24 mouse cellular contexts compared by ENCODE assay signal in genomic region chr7:68227621-68228020, GRCm38 (mm10). TPM values are rescaled to one million over a fixed set of nuclear protein-coding genes. Genes with fewer than 3 reads are reported as not detected.
DNase-seq lines count a peak whose midpoint lies in the region; ATAC-seq and TF ChIP-seq lines count a peak whose summit lies in the region.
"Had no signal": no experiment of that assay in that cellular context is flagged by ENCODE, and none has a peak within 500 bp of the region (broad histone marks: within the 10 kb centered on the region; RNA-seq: fewer than 3 reads in every experiment).

No protein-coding gene starts in this region.

- DNase-seq in hindbrain, embryonic 10.5 days (ENCODE audit: low spot score) = no peak
- no peak for DNase-seq in hindbrain, postnatal 0 days (ENCODE audit: low spot score)
- peak; percentile 38 for DNase-seq in MEL (ENCODE audit: low read depth, low spot score)
- no peak for DNase-seq in limb, embryonic 11.5 days (ENCODE audit: low spot score)
- no peak for DNase-seq in frontal cortex, adult 2 months (ENCODE audit: extremely low spot score in 1 of 2, low spot score in 1 of 2)
- DNase-seq: adrenal gland, postnatal 10 days; cerebellum, adult 11 months; cerebellum, adult 8-10 months; cerebellum, postnatal 25 days; gastrocnemius, postnatal 10 days; heart, adult 2 months; heart, postnatal 14 days had no signal

- no peak for TF ChIP-seq CTCF in hindbrain, postnatal 0 days (IDR thresholded peaks at IDR 0.05; ENCODE audit: low read depth)
- TF ChIP-seq CTCF in MEL (IDR thresholded peaks at IDR 0.05 in 2 of 3, conservative IDR thresholded peaks at IDR 0.05 in 1 of 3; ENCODE audit: control insufficient read depth in 1 of 3, insufficient read depth in 1 of 3, low read depth in 2 of 3, low read length in 3 of 3, poor library complexity in 1 of 3, severe bottlenecking in 1 of 3) = no peak

- H3K36me3 ChIP-seq in hindbrain, embryonic 10.5 days = peaks cover 85% of the 10 kb centered on the region
- peaks cover 4% of the 10 kb centered on the region; the same call in 1 of the 2 replicates for H3K36me3 ChIP-seq in hindbrain, postnatal 0 days (ENCODE audit: insufficient read depth, low read length)
- peaks cover 0 to 20% of the 10 kb centered on the region in 2 experiments; a peak in 3 of 4 replicates for H3K36me3 ChIP-seq in MEL (ENCODE audit: control insufficient read depth in 1 of 2, insufficient read depth in 2 of 2, low read length in 2 of 2)
- H3K36me3 ChIP-seq in embryonic facial prominence, embryonic 12.5 days = peaks cover 45% of the 10 kb centered on the region
- H3K36me3 ChIP-seq in limb, embryonic 11.5 days (ENCODE audit: control insufficient read depth, insufficient read depth, low read length) = peaks cover 12% of the 10 kb centered on the region; the same call in 1 of the 2 replicates

- no peak for TF ChIP-seq RAD21 in MEL (IDR thresholded peaks at IDR 0.05; ENCODE audit: low read depth, low read length)

- no peak for TF ChIP-seq POLR2A in MEL (IDR thresholded peaks at IDR 0.05; ENCODE audit: control insufficient read depth in 1 of 2, insufficient read depth in 1 of 2, low read depth in 1 of 2, low read length in 2 of 2, poor library complexity in 1 of 2)

- 87% methylated on average over 4 of the region's 4 CpGs for WGBS in hindbrain, embryonic 10.5 days
- 83% methylated on average over 4 of the region's 4 CpGs for WGBS in hindbrain, postnatal 0 days
- WGBS in embryonic facial prominence, embryonic 12.5 days = 85% methylated on average over 4 of the region's 4 CpGs
- 87% methylated on average over 4 of the region's 4 CpGs for WGBS in limb, embryonic 11.5 days

- no peak for ATAC-seq in hindbrain, postnatal 0 days
- ATAC-seq in embryonic facial prominence, embryonic 12.5 days (ENCODE audit: insufficient number of reproducible peaks, insufficient read depth, low FRiP score, low TSS enrichment) = no peak
- ATAC-seq in limb, embryonic 11.5 days (ENCODE audit: insufficient number of reproducible peaks, low FRiP score, low TSS enrichment, low read depth) = no peak
- no peak for ATAC-seq in granulocyte monocyte progenitor cell, adult 5-6 weeks (replicated peaks; ENCODE audit: poor library complexity, severe bottlenecking)
- ATAC-seq: inflammation-experienced regulatory T-cells, adult 6 months; intestine, postnatal 0 days had no signal

- TF ChIP-seq EP300 in MEL (IDR thresholded peaks at IDR 0.05; ENCODE audit: low read depth in 1 of 2, low read length in 2 of 2) = peak; percentile 56 to 68

- no peak overlapping the region for H3K4me2 ChIP-seq in hindbrain, postnatal 0 days (ENCODE audit: low read depth, low read length)
- H3K4me2 ChIP-seq in embryonic facial prominence, embryonic 12.5 days (replicated peaks) = no peak overlapping the region
- no peak overlapping the region for H3K4me2 ChIP-seq in limb, embryonic 11.5 days (ENCODE audit: low read depth, severe bottlenecking)
- H3K4me2 ChIP-seq: embryonic facial prominence, embryonic 15.5 days; heart, embryonic 11.5 days; heart, embryonic 15.5 days; hindbrain, embryonic 14.5 days had no signal

- H3K27ac ChIP-seq in hindbrain, embryonic 10.5 days = 0 out of 2 replicates have a peak overlapping the region, but pooled peaks have one; percentile 40
- no peak overlapping the region for H3K27ac ChIP-seq in hindbrain, postnatal 0 days
- H3K27ac ChIP-seq in MEL (ENCODE audit: control insufficient read depth, low read depth, low read length) = no peak overlapping the region
- peak overlapping the region; percentile 25 for H3K27ac ChIP-seq in embryonic facial prominence, embryonic 12.5 days
- no peak overlapping the region for H3K27ac ChIP-seq in limb, embryonic 11.5 days (replicated peaks; ENCODE audit: low read depth, low read length)
- H3K27ac ChIP-seq: embryonic facial prominence, embryonic 15.5 days; heart, adult 2 months; heart, embryonic 15.5 days; hindbrain, embryonic 14.5 days had no signal

- no peak overlapping the region for H3K4me3 ChIP-seq in hindbrain, embryonic 10.5 days
- no peak overlapping the region for H3K4me3 ChIP-seq in hindbrain, postnatal 0 days (ENCODE audit: low read length)
- no peak overlapping the region for H3K4me3 ChIP-seq in MEL (ENCODE audit: control insufficient read depth in 1 of 2, insufficient read depth in 1 of 2, low read depth in 2 of 2, low read length in 2 of 2)
- H3K4me3 ChIP-seq in embryonic facial prominence, embryonic 12.5 days = no peak overlapping the region
- no peak overlapping the region for H3K4me3 ChIP-seq in limb, embryonic 11.5 days (ENCODE audit: low read depth, low read length)
- H3K4me3 ChIP-seq: embryonic facial prominence, embryonic 15.5 days; erythroblast, embryonic 14.5 days; heart, adult 2 months; heart, embryonic 15.5 days had no signal

- no peaks in the 10 kb centered on the region for H3K27me3 ChIP-seq in hindbrain, embryonic 10.5 days (ENCODE audit: insufficient read depth, poor library complexity, severe bottlenecking)
- H3K27me3 ChIP-seq in hindbrain, postnatal 0 days (ENCODE audit: insufficient read depth, low read length) = no peaks in the 10 kb centered on the region
- H3K27me3 ChIP-seq in MEL (ENCODE audit: control insufficient read depth in 1 of 2, insufficient read depth in 2 of 2, low read length in 2 of 2) = no peaks in the 10 kb centered on the region
- no peaks in the 10 kb centered on the region for H3K27me3 ChIP-seq in embryonic facial prominence, embryonic 12.5 days
- no peaks in the 10 kb centered on the region for H3K27me3 ChIP-seq in limb, embryonic 11.5 days (ENCODE audit: control insufficient read depth, insufficient read depth, low read length)
- H3K27me3 ChIP-seq: CH12.LX; embryonic facial prominence, embryonic 15.5 days; heart, embryonic 15.5 days had no signal

- peaks cover 33% of the 10 kb centered on the region for H3K4me1 ChIP-seq in hindbrain, embryonic 10.5 days (replicated peaks)
- no peaks in the 10 kb centered on the region; the same call in 1 of the 2 replicates for H3K4me1 ChIP-seq in hindbrain, postnatal 0 days (ENCODE audit: insufficient read depth, low read length)
- H3K4me1 ChIP-seq in MEL (ENCODE audit: control insufficient read depth in 1 of 2, insufficient read depth in 2 of 2, low read length in 2 of 2) = peaks cover 2 to 19% of the 10 kb centered on the region in 2 experiments; a peak in 2 of 4 replicates
- H3K4me1 ChIP-seq in embryonic facial prominence, embryonic 12.5 days = peaks cover 24% of the 10 kb centered on the region
- peaks cover 22% of the 10 kb centered on the region for H3K4me1 ChIP-seq in limb, embryonic 11.5 days (ENCODE audit: control insufficient read depth, insufficient read depth, low read length)

- no peaks in the 10 kb centered on the region for H3K9me3 ChIP-seq in hindbrain, embryonic 10.5 days
- H3K9me3 ChIP-seq in hindbrain, postnatal 0 days (ENCODE audit: low read length) = no peaks in the 10 kb centered on the region
- H3K9me3 ChIP-seq in MEL (replicated peaks; ENCODE audit: insufficient read depth, low read length) = no peaks in the 10 kb centered on the region
- H3K9me3 ChIP-seq in embryonic facial prominence, embryonic 12.5 days = no peaks in the 10 kb centered on the region
- no peaks in the 10 kb centered on the region for H3K9me3 ChIP-seq in limb, embryonic 11.5 days (ENCODE audit: control insufficient read depth, low read length)
- H3K9me3 ChIP-seq: embryonic facial prominence, embryonic 15.5 days; heart, embryonic 15.5 days had no signal

- H3K79me2 ChIP-seq in MEL (ENCODE audit: control insufficient read depth, insufficient read depth, low read length, poor library complexity) = no peaks in the 10 kb centered on the region

- no peak overlapping the region for H3K9ac ChIP-seq in hindbrain, postnatal 0 days (replicated peaks; ENCODE audit: low read length)
- no peak overlapping the region for H3K9ac ChIP-seq in MEL (ENCODE audit: control insufficient read depth, low read depth, low read length, poor library complexity, severe bottlenecking)
- H3K9ac ChIP-seq in embryonic facial prominence, embryonic 12.5 days = no peak overlapping the region
- 0 out of 2 replicates have a peak overlapping the region, but pooled peaks have one; percentile 30 for H3K9ac ChIP-seq in limb, embryonic 11.5 days (ENCODE audit: low read length)
- H3K9ac ChIP-seq: embryonic facial prominence, embryonic 15.5 days; heart, embryonic 15.5 days; hindbrain, embryonic 14.5 days had no signal

TF ChIP-seq in MEL, 35 proteins besides CTCF, POLR2A, EP300 and RAD21 (continues in another document):
- TF ChIP-seq TBP (IDR thresholded peaks at IDR 0.05; ENCODE audit: low read depth, low read length) = no peak
- no peak for TF ChIP-seq NRF1 (IDR thresholded peaks at IDR 0.05; ENCODE audit: insufficient read depth, low read depth, low read length, poor library complexity, severe bottlenecking)

RNA-seq across cellular contexts. Expression of gene Pgpep1l, which starts 36.4 kb away (rescaled TPM):
- polyA plus RNA-seq in hindbrain, embryonic 10.5 days (2016; fragmentation: Nextera tagmentation; extraction: Ambion mirVana) = not detected in 2 replicates
- total RNA-seq in hindbrain, postnatal 0 days (2014; rRNA removed) = 0.68 TPM in 1 of 2 replicates, not detected in the other
- polyA plus RNA-seq in hindbrain, postnatal 0 days (2015; fragmentation: Nextera tagmentation; extraction: Ambion mirVana) = 0.24 TPM in 1 of 2 replicates, not detected in the other
- not detected in 2 replicates for total RNA-seq in MEL (2012; rRNA removed)
- not detected for polyA plus RNA-seq in MEL (2012; ENCODE audit: insufficient read depth in 1 of 2, insufficient read length in 2 of 2, low read depth in 1 of 2, low replicate concordance in 2 of 2, missing spikeins in 1 of 2)
- polyA plus RNA-seq in embryonic facial prominence, embryonic 12.5 days (2016; fragmentation: Nextera tagmentation; extraction: Ambion mirVana) = not detected in 2 replicates
- not detected in 2 replicates for polyA plus RNA-seq in limb, embryonic 11.5 days (2014; fragmentation: Nextera tagmentation; extraction: Ambion mirVana)
- total RNA-seq in granulocyte monocyte progenitor cell, adult 5-6 weeks (2014; fragmentation: Nextera tagmentation) = not detected in 2 replicates
- total RNA-seq in granulocyte monocyte progenitor cell, adult 5-6 weeks (2017) = not detected in 2 replicates
- polyA plus RNA-seq in frontal cortex, adult 2 months (2012; rRNA removed) = 0.80 and 1.3 TPM in 2 replicates
- total RNA-seq: CH12.LX; heart, adult 2 months; hematopoietic stem cell, adult 5-6 weeks had no signal
- polyA plus RNA-seq: embryonic facial prominence, embryonic 15.5 days; erythroblast, embryonic 14.5 days; forebrain, embryonic 11.5 days; heart, embryonic 11.5 days; intestine, postnatal 0 days had no signal

RNA-seq across cellular contexts. Expression of gene Fam169b, which starts 46.0 kb away (rescaled TPM):
- 0.80 and 1.2 TPM in 2 replicates for polyA plus RNA-seq in hindbrain, embryonic 10.5 days (2016; fragmentation: Nextera tagmentation; extraction: Ambion mirVana)
- 0.21 TPM in 1 of 2 replicates, not detected in the other for total RNA-seq in hindbrain, postnatal 0 days (2014; rRNA removed)
- polyA plus RNA-seq in hindbrain, postnatal 0 days (2015; fragmentation: Nextera tagmentation; extraction: Ambion mirVana) = 0.15 TPM in 1 of 2 replicates, not detected in the other
- total RNA-seq in MEL (2012; rRNA removed) = 0.03 TPM in 1 of 2 replicates, not detected in the other
- polyA plus RNA-seq in MEL (2012; ENCODE audit: insufficient read depth in 1 of 2, insufficient read length in 2 of 2, low read depth in 1 of 2, low replicate concordance in 2 of 2, missing spikeins in 1 of 2) = not detected
- polyA plus RNA-seq in embryonic facial prominence, embryonic 12.5 days (2016; fragmentation: Nextera tagmentation; extraction: Ambion mirVana) = 1.4 and 2.3 TPM in 2 replicates
- 1.5 and 2.0 TPM in 2 replicates for polyA plus RNA-seq in limb, embryonic 11.5 days (2014; fragmentation: Nextera tagmentation; extraction: Ambion mirVana)
- 0.30 TPM in 1 of 2 replicates, not detected in the other for total RNA-seq in granulocyte monocyte progenitor cell, adult 5-6 weeks (2014; fragmentation: Nextera tagmentation)
- total RNA-seq in granulocyte monocyte progenitor cell, adult 5-6 weeks (2017) = 0.13 and 0.41 TPM in 2 replicates
- polyA plus RNA-seq in frontal cortex, adult 2 months (2012; rRNA removed) = 0.38 and 1.0 TPM in 2 replicates
- polyA plus RNA-seq: erythroblast, embryonic 14.5 days had no signal

Comparison
In these comparisons a context has a peak if more than half of its experiments do, and no peak if none do; other contexts are left out.
1. H3K27ac ChIP-seq: peak in hindbrain, embryonic 10.5 days (single experiment) and embryonic facial prominence, embryonic 12.5 days (single experiment); none in hindbrain, postnatal 0 days (single experiment), MEL (single experiment) and limb, embryonic 11.5 days (single experiment).